Mouse (Mus musculus): ENCODE data around the gene Cd2ap.
"Not testable (repeated sequence)": the region's sequence is repeated elsewhere in the genome, so short reads cannot be mapped to it uniquely, and the experiment has no call there.

Gene Cd2ap
- long read RNA-seq, experiment 1, full-length matches to known transcripts: 5 of 18 reads
- long read RNA-seq, experiment 1, partial matches to known transcripts: 9 of 18 reads
- long read RNA-seq, experiment 1, other reads (novel, unspliced or antisense): 4 of 18 reads
- long read RNA-seq, experiment 2, full-length matches to known transcripts: 1 of 42 reads
- long read RNA-seq, experiment 2, partial matches to known transcripts: 30 of 42 reads
- long read RNA-seq, experiment 2, other reads (novel, unspliced or antisense): 11 of 42 reads

GRCm38 (mm10) chr17:42876001-42876903 lies at the start of gene Cd2ap:
Gene Cd2ap (minus strand): TSS chr17:42876665.
- intact Hi-C loops (cut with DNase I): loop anchor here (5.0 kb wide), 1 partner anchor 66 kb away; no protein-coding TSS in a partner anchor

- intact Hi-C loops (cut with DNase I): no loop called here
These were observed 48.3 kb upstream of the Cd2ap start for GRCm38 (mm10) chr17:42924731-42925130.

- intact Hi-C loops (cut with DNase I): no loop called here
These were observed 42.3 kb upstream of the Cd2ap start for GRCm38 (mm10) chr17:42918810-42919209.

- intact Hi-C loops (cut with DNase I): no loop called here
These were observed 38.3 kb upstream of the Cd2ap start for GRCm38 (mm10) chr17:42914726-42915125.

GRCm38 (mm10) chr17:42912193-42912592 lies 35.7 kb upstream of the Cd2ap start:
- intact Hi-C loops (cut with DNase I): no loop called here

GRCm38 (mm10) chr17:42910476-42910875 lies 34.0 kb upstream of the Cd2ap start:
- intact Hi-C loops (cut with DNase I): no loop called here

GRCm38 (mm10) chr17:42909376-42909775 lies 32.9 kb upstream of the Cd2ap start:
- intact Hi-C loops (cut with DNase I): no loop called here

GRCm38 (mm10) chr17:42908744-42909370 lies 32.4 kb upstream of the Cd2ap start:
- intact Hi-C loops (cut with DNase I): no loop called here

- intact Hi-C loops (cut with DNase I): no loop called here
These were observed 31.7 kb upstream of the Cd2ap start for GRCm38 (mm10) chr17:42908136-42908535.

GRCm38 (mm10) chr17:42906456-42906855 lies 30.0 kb upstream of the Cd2ap start:
- intact Hi-C loops (cut with DNase I): not testable (repeated sequence)

GRCm38 (mm10) chr17:42905919-42906318 lies 29.5 kb upstream of the Cd2ap start:
- intact Hi-C loops (cut with DNase I): no loop called here

GRCm38 (mm10) chr17:42900795-42901194 lies 24.3 kb upstream of the Cd2ap start:
- intact Hi-C loops (cut with DNase I): no loop called here

- intact Hi-C loops (cut with DNase I): no loop called here
These were observed 10.8 kb upstream of the Cd2ap start for GRCm38 (mm10) chr17:42887282-42887707.

GRCm38 (mm10) chr17:42885091-42885501 lies 8.6 kb upstream of the Cd2ap start:
- intact Hi-C loops (cut with DNase I): no loop called here

- intact Hi-C loops (cut with DNase I): no loop called here
These were observed 7.9 kb upstream of the Cd2ap start for GRCm38 (mm10) chr17:42884382-42884781.

GRCm38 (mm10) chr17:42883769-42884168 lies 7.3 kb upstream of the Cd2ap start:
- intact Hi-C loops (cut with DNase I): no loop called here

- intact Hi-C loops (cut with DNase I): no loop called here
These were observed 6.8 kb upstream of the Cd2ap start for GRCm38 (mm10) chr17:42883315-42883714.

GRCm38 (mm10) chr17:42882873-42883272 lies 6.4 kb upstream of the Cd2ap start:
- intact Hi-C loops (cut with DNase I): no loop called here

GRCm38 (mm10) chr17:42876904-42877425 lies 500 bp upstream of the Cd2ap start:
- intact Hi-C loops (cut with DNase I): loop anchor here (5.0 kb wide), 1 partner anchor 65 kb away; no protein-coding TSS in a partner anchor

GRCm38 (mm10) chr17:42875571-42876000 lies 879 bp downstream of the Cd2ap start:
- intact Hi-C loops (cut with DNase I): loop anchor here (5.0 kb wide), 1 partner anchor 67 kb away; no protein-coding TSS in a partner anchor

GRCm38 (mm10) chr17:42875015-42875414 lies 1.4 kb downstream of the Cd2ap start:
- intact Hi-C loops (cut with DNase I): loop anchor here (5.0 kb wide), 1 partner anchor 67 kb away; no protein-coding TSS in a partner anchor

All from adrenal gland (tissue).